Mouse (Mus musculus) CH12.LX (cell line): ENCODE results near the gene Pgap3. TPM values are rescaled to one million over a fixed set of nuclear protein-coding genes. Genes with fewer than 3 reads are reported as not detected.

Source experiments
- DNase-seq: peaks from one replicate; pipeline ENCODE4 v3.0.0-alpha.2; 2013; ENCODE audit errors: extremely low read depth
- H3K27ac ChIP-seq: 2 replicates; pipeline ENCODE4 v1.5.1; 2012; ENCODE audit warnings: low read depth, mild to moderate bottlenecking, control low read depth, moderate library complexity; ENCODE audit not compliant: insufficient read depth
- H3K27me3 ChIP-seq: replicated peaks from 2 replicates; pipeline ENCODE3; 2012; ENCODE audit warnings: inconsistent platforms
- H3K36me3 ChIP-seq, 2 experiments: replicated peaks in 1 of 2; 2 replicates each; pipeline versions ENCODE3 to v1.6.1; 2012; ENCODE audit warnings: inconsistent platforms in 1 of 2, low read length in 1 of 2, mild to moderate bottlenecking in 1 of 2, mixed read lengths in 1 of 2, moderate library complexity in 1 of 2; ENCODE audit not compliant: control insufficient read depth in 1 of 2, insufficient read depth in 1 of 2
- H3K4me1 ChIP-seq, 2 experiments: 2 replicates each; pipeline ENCODE4 v1.6.1; 2012; ENCODE audit warnings: inconsistent platforms in 1 of 2, moderate library complexity in 1 of 2; ENCODE audit not compliant: insufficient read depth in 2 of 2, control insufficient read depth in 1 of 2
- H3K4me2 ChIP-seq: 2 replicates; pipeline ENCODE4 v1.6.1; 2012; ENCODE audit warnings: low read depth, mild to moderate bottlenecking, control low read depth; ENCODE audit not compliant: poor library complexity, insufficient read depth, severe bottlenecking
- H3K4me3 ChIP-seq, 3 experiments: fragments of 150-350 bp in 1 of 3; sonication (generic) in 1 of 3; replicated peaks in 1 of 3; 2 replicates each; pipeline versions ENCODE3 to v1.5.1; 2011 to 2012; ENCODE audit warnings: low read depth in 2 of 3, low read length in 2 of 3, mild to moderate bottlenecking in 2 of 3, moderate library complexity in 2 of 3, control low read depth in 1 of 3, improper control_type of control experiment in 1 of 3, inconsistent platforms in 1 of 3, mixed read lengths in 1 of 3; ENCODE audit not compliant: poor library complexity in 1 of 3
- H3K79me2 ChIP-seq: replicated peaks from 2 replicates; pipeline ENCODE4 v1.6.1; 2012; ENCODE audit warnings: mild to moderate bottlenecking, moderate library complexity; ENCODE audit not compliant: control insufficient read depth, poor library complexity, insufficient read depth, severe bottlenecking; ENCODE audit errors: extremely low read depth
- H3K9ac ChIP-seq: 2 replicates; pipeline ENCODE4 v1.6.1; 2012; ENCODE audit warnings: low read depth, mild to moderate bottlenecking, control low read depth, moderate library complexity; ENCODE audit not compliant: insufficient read depth
- H3K9me3 ChIP-seq: replicated peaks from 2 replicates; pipeline ENCODE3; 2012; ENCODE audit warnings: low read length, inconsistent platforms, mixed read lengths
- CHD1 ChIP-seq: IDR thresholded peaks from 2 replicates; pipeline ENCODE4 v1.6.1; 2012; ENCODE audit warnings: low read depth, low read length, improper control_type of control experiment, inconsistent platforms
- CHD2 ChIP-seq: IDR thresholded peaks from 2 replicates; pipeline ENCODE4 v1.6.1; 2011; ENCODE audit warnings: low read length, improper control_type of control experiment
- CTCF ChIP-seq, 2 experiments: IDR thresholded peaks in 1 of 2; conservative IDR thresholded peaks in 1 of 2; 2 replicates each; pipeline ENCODE4 v1.5.1; 2011 to 2012; ENCODE audit warnings: low read depth in 2 of 2, low read length in 2 of 2, improper control_type of control experiment in 1 of 2, inconsistent platforms in 1 of 2, mild to moderate bottlenecking in 1 of 2, moderate library complexity in 1 of 2
- E2F4 ChIP-seq: IDR thresholded peaks from 2 replicates; pipeline ENCODE4 v1.6.1; 2011; ENCODE audit warnings: low read depth, low read length, improper control_type of control experiment; ENCODE audit not compliant: insufficient replicate concordance
- ELF1 ChIP-seq: IDR thresholded peaks from 2 replicates; pipeline ENCODE4 v1.6.1; 2014; ENCODE audit warnings: low read depth, mild to moderate bottlenecking, inconsistent platforms, low read length, improper control_type of control experiment
- ETS1 ChIP-seq: conservative IDR thresholded peaks from 2 replicates; pipeline ENCODE4 v1.6.1; 2012; ENCODE audit warnings: low read depth, mild to moderate bottlenecking, inconsistent platforms, low read length, improper control_type of control experiment, moderate library complexity
- IRF4 ChIP-seq: IDR thresholded peaks from 2 replicates; pipeline ENCODE4 v1.6.1; 2014; ENCODE audit warnings: low read depth, mild to moderate bottlenecking, inconsistent platforms, low read length, improper control_type of control experiment
- JUN ChIP-seq: IDR thresholded peaks from 2 replicates; pipeline ENCODE4 v1.6.1; 2011; ENCODE audit warnings: low read depth, mild to moderate bottlenecking, low read length, improper control_type of control experiment, moderate library complexity; ENCODE audit not compliant: insufficient read depth
- JUND ChIP-seq: conservative IDR thresholded peaks from 2 replicates; pipeline ENCODE4 v1.6.1; 2011; ENCODE audit warnings: low read depth, low read length, improper control_type of control experiment
- KAT2A ChIP-seq: IDR thresholded peaks from 2 replicates; pipeline ENCODE4 v1.6.1; 2012; ENCODE audit warnings: low read length, improper control_type of control experiment, inconsistent platforms; ENCODE audit not compliant: insufficient replicate concordance
- MAX ChIP-seq: IDR thresholded peaks from 2 replicates; pipeline ENCODE4 v1.6.1; 2011; ENCODE audit warnings: low read length, improper control_type of control experiment
- MEF2A ChIP-seq: IDR thresholded peaks from 2 replicates; pipeline ENCODE4 v1.6.1; 2014; ENCODE audit warnings: low read depth, mild to moderate bottlenecking, inconsistent platforms, low read length, improper control_type of control experiment, borderline replicate concordance
- MXI1 ChIP-seq: IDR thresholded peaks from 2 replicates; pipeline ENCODE4 v1.6.1; 2011; ENCODE audit warnings: mild to moderate bottlenecking, low read depth, low read length, improper control_type of control experiment
- MYC ChIP-seq: IDR thresholded peaks from 2 replicates; pipeline ENCODE4 v1.6.1; 2011; ENCODE audit warnings: low read depth, mild to moderate bottlenecking, improper control_type of control experiment, low read length
- NRF1 ChIP-seq: IDR thresholded peaks from 2 replicates; pipeline ENCODE4 v1.6.1; 2014; ENCODE audit warnings: low read depth, mild to moderate bottlenecking, inconsistent platforms, low read length, improper control_type of control experiment, moderate library complexity
- PAX5 ChIP-seq: IDR thresholded peaks from 2 replicates; pipeline ENCODE4 v1.6.1; 2012; ENCODE audit warnings: low read length, inconsistent platforms, mixed read lengths
- POLR2A ChIP-seq: IDR thresholded peaks from 2 replicates; pipeline ENCODE4 v1.6.1; 2011; ENCODE audit warnings: low read depth, mild to moderate bottlenecking, improper control_type of control experiment, low read length
- RAD21 ChIP-seq: IDR thresholded peaks from 2 replicates; pipeline ENCODE4 v1.6.1; 2011; ENCODE audit warnings: low read depth, mild to moderate bottlenecking, low read length, improper control_type of control experiment, moderate library complexity
- TCF12 ChIP-seq: IDR thresholded peaks from 2 replicates; pipeline ENCODE4 v1.6.1; 2014; ENCODE audit warnings: low read depth, mild to moderate bottlenecking, inconsistent platforms, low read length, improper control_type of control experiment
- UBTF ChIP-seq: IDR thresholded peaks from 2 replicates; pipeline ENCODE4 v1.6.1; 2012; ENCODE audit warnings: low read depth, mild to moderate bottlenecking, inconsistent platforms, low read length, improper control_type of control experiment, moderate library complexity
- USF1 ChIP-seq: IDR thresholded peaks from 2 replicates; pipeline ENCODE4 v1.6.1; 2014; ENCODE audit warnings: low read depth, mild to moderate bottlenecking, inconsistent platforms, low read length, improper control_type of control experiment
- USF2 ChIP-seq: conservative IDR thresholded peaks from 2 replicates; pipeline ENCODE4 v1.6.1; 2011; ENCODE audit warnings: low read depth, low read length, improper control_type of control experiment
- ZC3H11A ChIP-seq: IDR thresholded peaks from 2 replicates; pipeline ENCODE4 v1.6.1; 2012; ENCODE audit warnings: low read depth, mild to moderate bottlenecking, inconsistent platforms, low read length, improper control_type of control experiment
- ZKSCAN1 ChIP-seq: IDR thresholded peaks from 2 replicates; pipeline ENCODE4 v1.6.1; 2012; ENCODE audit warnings: low read depth, inconsistent platforms, low read length, improper control_type of control experiment, borderline replicate concordance
- ZMIZ1 ChIP-seq: IDR thresholded peaks from 2 replicates; pipeline ENCODE4 v1.6.1; 2012; ENCODE audit warnings: low read depth, mild to moderate bottlenecking, inconsistent platforms, low read length, improper control_type of control experiment
- dilution Hi-C: fragments of 300-500 bp; cut with MboI; formaldehyde crosslinking; loops from 2 replicates; pipeline ENCODE4 v1.14.3; 2020; ENCODE audit warnings: low sequenced_read_pairs; ENCODE audit not compliant: extremely low pct_unique_long_range_greater_than_20kb, extremely low pct_ligation_motif_present
- in situ Hi-C: fragments of 300-500 bp; cut with MboI; formaldehyde crosslinking; loops from 3 replicates; pipeline ENCODE4 v1.14.3; 2019; ENCODE audit warnings: low sequenced_read_pairs, low pct_ligation_motif_present, low pct_unique_long_range_greater_than_20kb, mixed read lengths
- polyA plus RNA-seq: library from polyadenylated mRNA; unstranded; fragments of >175 nt; gene quantifications from 2 replicates; pipeline ENCODE4 v1.2.1, GENCODE M21; 2012; ENCODE audit warnings: low read depth; ENCODE audit not compliant: insufficient read length
- total RNA-seq, 2 experiments: library from RNA; depleted of rRNA; stranded (reverse); fragments of 300-350 nt in 1 of 2; fragments of >200 nt in 1 of 2; gene quantifications; 2 replicates each; pipeline ENCODE4 v1.2.3; 2012 to 2014

The Pgap3 gene
- total and polyA plus RNA-seq, 3 experiments, result 3.3 to 6.9 (median 6.5) TPM

DNA sequence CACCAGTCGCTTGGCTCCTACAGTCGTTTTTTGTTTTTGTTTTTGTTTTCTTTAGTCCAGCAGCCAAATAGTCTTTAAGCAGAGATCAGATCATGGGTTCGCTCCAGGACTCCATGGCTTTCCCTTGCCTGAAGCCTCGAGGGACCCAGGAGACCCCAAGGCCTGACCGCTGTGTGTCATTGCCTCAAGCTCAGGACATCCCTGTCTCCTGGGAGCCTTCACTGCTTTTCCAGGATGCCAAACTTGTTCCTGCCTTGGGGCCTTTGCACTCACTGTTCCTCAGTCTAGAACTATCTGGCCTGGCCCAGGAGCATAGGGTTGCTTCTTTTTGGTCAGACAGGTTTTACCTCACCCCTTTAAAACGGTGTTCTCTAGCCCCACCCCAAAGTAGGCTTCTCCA is 6.3 kb upstream of the Pgap3 start:
- H3K27ac ChIP-seq, result no peak overlapping the region
- no peaks in the 10 kb centered on the region for H3K36me3 ChIP-seq
- H3K9me3 ChIP-seq, result no peaks in the 10 kb centered on the region
- TF ChIP-seq E2F4 (no peak), MYC (no peak), MAX (no peak), IRF4 (no peak), JUND (no peak), POLR2A (no peak), ZMIZ1 (no peak), CTCF (conservative IDR thresholded peaks at IDR 0.05 in 1 of 2, IDR thresholded peaks at IDR 0.05 in 1 of 2; ENCODE audit: low read depth in 2 of 2, low read length in 2 of 2) (no peak), ELF1 (no peak), MXI1 (no peak), NRF1 (no peak), RAD21 (no peak), CHD2 (no peak), JUN (no peak)
- no peak overlapping the region for H3K4me3 ChIP-seq
- H3K9ac ChIP-seq, result no peak overlapping the region
- DNase-seq, result no peak
- H3K4me2 ChIP-seq, result no peak overlapping the region
- peaks cover 74% of the 10 kb centered on the region for H3K27me3 ChIP-seq
- no peaks in the 10 kb centered on the region for H3K79me2 ChIP-seq
- no peaks in the 10 kb centered on the region for H3K4me1 ChIP-seq
- in situ Hi-C loops (no loop called here), dilution Hi-C loops (no loop called here)

DNA sequence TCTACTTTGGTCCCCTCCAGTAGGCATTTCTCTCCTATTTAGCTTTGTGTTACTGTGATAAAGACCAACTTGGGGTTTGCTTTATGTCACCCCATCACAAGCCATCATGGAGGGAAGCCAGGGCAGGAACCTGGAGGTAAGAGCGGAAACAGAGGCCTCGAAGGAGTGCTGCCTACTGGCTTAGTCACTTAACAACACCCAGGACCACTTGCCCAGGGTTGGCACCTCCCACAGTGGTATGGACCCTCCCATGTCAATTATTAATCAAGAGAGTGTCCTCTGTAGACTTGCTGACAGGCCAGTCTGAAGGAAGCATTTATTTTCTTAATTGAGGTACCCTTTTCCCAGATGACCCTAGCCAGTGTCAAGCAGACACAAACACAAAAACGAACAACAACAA is 526 bp upstream of the Pgap3 start:
- H3K27ac ChIP-seq, result peak overlapping the region; percentile 9; the same call in 1 of the 2 replicates
- H3K4me3 ChIP-seq, result peak overlapping the region; percentile 48 to 68 (median 61)

More for the DNA sequence above, 526 bp upstream of the Pgap3 start:
- peaks cover 10 to 15% of the 10 kb centered on the region in 2 experiments for H3K4me1 ChIP-seq
- H3K36me3 ChIP-seq, result peaks cover 0 to 6% of the 10 kb centered on the region in 2 experiments
- peaks cover 23% of the 10 kb centered on the region for H3K27me3 ChIP-seq
- dilution Hi-C loops (no loop called here), in situ Hi-C loops (no loop called here)
- H3K4me2 ChIP-seq, result peak overlapping the region; percentile 85
- H3K9ac ChIP-seq, result peak overlapping the region; percentile 80
- H3K79me2 ChIP-seq, result no peaks in the 10 kb centered on the region
- TF ChIP-seq ZMIZ1 (no peak; the same call in 1 of the 2 replicates), PAX5 (no peak), CHD1 (no peak), TCF12 (no peak), USF1 (no peak), POLR2A (no peak), JUN (no peak), ZC3H11A (no peak), MAX (no peak), KAT2A (no peak), MEF2A (no peak), UBTF (no peak), ETS1 (no peak), JUND (no peak), ZKSCAN1 (no peak), USF2 (no peak)
- no peaks in the 10 kb centered on the region for H3K9me3 ChIP-seq
- peak; percentile 40 for DNase-seq
